ENCODE assay signal across 16 mouse cellular contexts in the genomic region with DNA sequence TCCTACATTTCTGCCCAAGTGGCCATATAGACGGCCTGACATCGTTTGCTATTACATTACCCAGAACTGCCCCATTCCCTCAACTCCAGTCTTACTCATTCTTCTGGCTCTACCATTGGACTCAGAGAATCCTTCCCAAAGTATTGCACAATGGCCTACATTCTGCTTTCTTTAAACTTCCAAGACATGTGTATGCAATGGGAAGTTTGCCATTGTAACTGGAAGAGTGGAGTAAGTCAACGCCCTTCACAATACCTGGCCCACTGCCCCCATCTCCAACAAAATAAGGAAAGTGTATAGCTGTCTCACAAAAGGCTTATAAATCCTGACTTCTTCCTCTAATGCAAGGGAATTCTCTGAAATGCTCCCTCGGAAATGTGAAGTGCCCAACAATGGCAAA. TPM values are rescaled to one million over a fixed set of nuclear protein-coding genes. Genes with fewer than 3 reads are reported as not detected.
A peak's percentile ranks its signal among the peaks of the same experiment; 100 is the strongest.
DNase-seq lines count a peak whose midpoint lies in the region; ATAC-seq and TF ChIP-seq lines count a peak whose summit lies in the region.
"Had no signal": no experiment of that assay in that cellular context is flagged by ENCODE, and none has a peak within 500 bp of the region (broad histone marks: within the 10 kb centered on the region; RNA-seq: fewer than 3 reads in every experiment).

No protein-coding gene starts in this region.

- no peak overlapping the region for H3K9ac ChIP-seq in limb, embryonic 15.5 days
- H3K9ac ChIP-seq in midbrain, embryonic 15.5 days, result no peak overlapping the region
- H3K9ac ChIP-seq: lung, embryonic 15.5 days had no signal

- WGBS in limb, embryonic 15.5 days, result 80% methylated on average over 4 of the region's 4 CpGs
- 92% methylated on average over 4 of the region's 4 CpGs for WGBS in limb, embryonic 10.5 days
- 95% methylated on average over 4 of the region's 4 CpGs for whole genome bisulfite sequencing in midbrain, embryonic 15.5 days

- DNase-seq in gastrocnemius, adult 2 months, result peak; percentile 48
- DNase-seq in gastrocnemius, postnatal 14 days, result no peak
- no peak for DNase-seq in limb, embryonic 10.5 days (ENCODE audit: low spot score)
- peak; percentile 26 to 39 for DNase-seq in heart, postnatal 10 days
- DNase-seq in skeletal muscle tissue, adult 2 months (ENCODE audit: low read depth, low spot score), result peak; percentile 46
- DNase-seq in embryo, embryonic 10 days (ENCODE audit: low spot score), result no peak
- DNase-seq: adrenal gland, postnatal 14 days; B cell, adult 2 months; cerebellum, postnatal 10 days; spleen, adult 18-20 months; thymus, postnatal 36 days had no signal

- no peaks in the 10 kb centered on the region for H3K9me3 ChIP-seq in limb, embryonic 15.5 days
- no peaks in the 10 kb centered on the region for H3K9me3 ChIP-seq in limb, embryonic 10.5 days (replicated peaks)
- H3K9me3 ChIP-seq in midbrain, embryonic 15.5 days, result no peaks in the 10 kb centered on the region
- H3K9me3 ChIP-seq: lung, embryonic 15.5 days had no signal

- H3K4me2 ChIP-seq in limb, embryonic 15.5 days, result no peak overlapping the region
- H3K4me2 ChIP-seq in midbrain, embryonic 15.5 days, result no peak overlapping the region
- H3K4me2 ChIP-seq: lung, embryonic 15.5 days; midbrain, embryonic 11.5 days had no signal

- H3K27me3 ChIP-seq in limb, embryonic 15.5 days, result no peaks in the 10 kb centered on the region
- no peaks in the 10 kb centered on the region for H3K27me3 ChIP-seq in limb, embryonic 10.5 days (ENCODE audit: low read depth, poor library complexity, severe bottlenecking)
- H3K27me3 ChIP-seq in midbrain, embryonic 15.5 days (replicated peaks), result no peaks in the 10 kb centered on the region
- H3K27me3 ChIP-seq: lung, embryonic 15.5 days had no signal

- H3K27ac ChIP-seq in gastrocnemius, adult 2 months, result no peak overlapping the region
- peak overlapping the region; percentile 59 for H3K27ac ChIP-seq in limb, embryonic 15.5 days
- no peak overlapping the region for H3K27ac ChIP-seq in limb, embryonic 10.5 days
- no peak overlapping the region for H3K27ac ChIP-seq in midbrain, embryonic 15.5 days
- H3K27ac ChIP-seq: kidney, postnatal 0 days; lung, embryonic 15.5 days had no signal

- intact Hi-C loops in gastrocnemius, adult 2 months (cut with DNase I), result no loop called here
- intact Hi-C loops in gastrocnemius, postnatal 14 days (cut with DNase I; ENCODE audit: low total_unique reads), result no loop called here
- intact Hi-C loops in heart, postnatal 10 days (cut with DNase I), result no loop called here

- TF ChIP-seq CTCF in gastrocnemius, adult 2 months (IDR thresholded peaks at IDR 0.05), result no peak

- ATAC-seq in limb, embryonic 15.5 days (ENCODE audit: insufficient number of reproducible peaks, low FRiP score, low TSS enrichment, low read depth), result no peak
- ATAC-seq in midbrain, embryonic 15.5 days (replicated peaks), result no peak

- no peak overlapping the region for H3K4me3 ChIP-seq in gastrocnemius, adult 2 months
- H3K4me3 ChIP-seq in limb, embryonic 15.5 days, result no peak overlapping the region
- no peak overlapping the region for H3K4me3 ChIP-seq in limb, embryonic 10.5 days
- no peak overlapping the region for H3K4me3 ChIP-seq in midbrain, embryonic 15.5 days
- H3K4me3 ChIP-seq: lung, embryonic 15.5 days had no signal

- H3K4me1 ChIP-seq in limb, embryonic 15.5 days, result peaks cover 16% of the 10 kb centered on the region; the same call in 1 of the 2 replicates
- H3K4me1 ChIP-seq in limb, embryonic 10.5 days, result peaks cover 22% of the 10 kb centered on the region
- H3K4me1 ChIP-seq in midbrain, embryonic 15.5 days, result no peaks in the 10 kb centered on the region

- no peaks in the 10 kb centered on the region for H3K36me3 ChIP-seq in limb, embryonic 15.5 days
- H3K36me3 ChIP-seq in limb, embryonic 10.5 days, result no peaks in the 10 kb centered on the region
- no peaks in the 10 kb centered on the region for H3K36me3 ChIP-seq in midbrain, embryonic 15.5 days (replicated peaks)
- H3K36me3 ChIP-seq: lung, embryonic 15.5 days had no signal

RNA-seq across cellular contexts. Expression of a gene that starts 30.0 kb away (rescaled TPM):
- total RNA-seq in gastrocnemius, adult 2 months (2021), result 10 to 100 TPM in 1 of 2 experiments, 1 to 10 TPM in 1; 4.2 to 11.2 TPM
- 10 to 100 TPM in 1 of 2 experiments, 1 to 10 TPM in 1; 9.0 to 11.4 TPM for total RNA-seq in gastrocnemius, postnatal 14 days (2021)
- 35.1 and 40.1 TPM in 2 replicates for polyA plus RNA-seq in limb, embryonic 15.5 days (2015; fragmentation: Nextera tagmentation; extraction: Ambion mirVana)
- 8.5 and 11.1 TPM in 2 replicates for polyA plus RNA-seq in limb, embryonic 10.5 days (2016; fragmentation: Nextera tagmentation; extraction: Ambion mirVana)
- total RNA-seq in heart, postnatal 10 days (2021), result 10 to 100 TPM; 38.5 to 40.9 TPM
- 13.3 and 16.5 TPM in 2 replicates for polyA plus RNA-seq in midbrain, embryonic 15.5 days (2015; fragmentation: Nextera tagmentation; extraction: Ambion mirVana)

Comparison
In these comparisons a context has a peak if more than half of its experiments do, and no peak if none do; other contexts are left out.
1. DNase-seq: peak in gastrocnemius, adult 2 months (single experiment), heart, postnatal 10 days (2 of 2) and skeletal muscle tissue, adult 2 months (single experiment); none in gastrocnemius, postnatal 14 days (single experiment), limb, embryonic 10.5 days (single experiment) and embryo, embryonic 10 days (single experiment).